Mouse (Mus musculus): ENCODE measurements at regions not wholly inside any gene's neighbourhood (a gene's known extent, or its start where the extent isn't known, plus 50 kb on each side); places are given as distances from the start of the nearest gene placed in this dataset.

- DNase-seq (ENCODE audit: low read depth, low spot score) = no peak
Observed at GRCm38 (mm10) chrX:95291676-95292075, 95.0 kb upstream of the Arhgef9 start.

- DNase-seq (ENCODE audit: low read depth, low spot score) = no peak
Observed at GRCm38 (mm10) chrX:95282038-95282437, 85.4 kb upstream of the Arhgef9 start.

- peak; percentile 15 for DNase-seq (ENCODE audit: low read depth, low spot score)
Observed at GRCm38 (mm10) chrX:95253517-95253916, 56.9 kb upstream of the Arhgef9 start.
